Mouse (Mus musculus) layer of hippocampus, postnatal 10 days (tissue): ENCODE results near the gene Cmya5. TPM values are rescaled to one million over a fixed set of nuclear protein-coding genes. Genes with fewer than 3 reads are reported as not detected.

ENCODE experiments used
- DNase-seq, 2 experiments: peaks; one replicate each; pipeline ENCODE4 v3.0.0; 2021; ENCODE audit warnings: low spot score in 2 of 2
- total RNA-seq, 2 experiments: library from RNA; stranded (reverse); gene quantifications; 2 replicates each; pipeline ENCODE4 v1.2.3; 2021

Cmya5 gene
- total RNA-seq, 2 experiments from 2014 or later, result 1.7 to 1.9 TPM

GRCm38 (mm10) chr13:92999860-93000259 lies 144.7 kb downstream of the Cmya5 start:
- no peak for DNase-seq

- no peak for DNase-seq
Measured at GRCm38 (mm10) chr13:92994743-92995142, 149.8 kb downstream of the Cmya5 start.

GRCm38 (mm10) chr13:92992823-92993222 lies 151.7 kb downstream of the Cmya5 start:
- no peak for DNase-seq

Other genes starting within 250 kb of the Cmya5 start
- gene Tent2, start 47.7 kb upstream of the Cmya5 start, total RNA-seq, result 10 to 100 TPM; 26.9 to 31.1 TPM
- 100 to 1,000 TPM; 128 to 134 TPM for gene Homer1, start 154.9 kb upstream of the Cmya5 start, total RNA-seq